Mouse (Mus musculus) cortical plate, adult 2 months (tissue): ENCODE data around the gene Actr1b.

ENCODE experiments used
- CTCF ChIP-seq: fragments of 200-500 bp; IDR thresholded peaks from 2 replicates; pipeline ENCODE4 v1.5.1; 2011; ENCODE audit warnings: mild to moderate bottlenecking, control low read depth, low read length; ENCODE audit not compliant: insufficient read depth; ENCODE audit errors: extremely low read depth
- POLR2A ChIP-seq: fragments of 200-500 bp; IDR thresholded peaks from 2 replicates; pipeline ENCODE4 v1.6.1; 2011; ENCODE audit warnings: mild to moderate bottlenecking, low read length, control low read depth; ENCODE audit not compliant: insufficient read depth; ENCODE audit errors: extremely low read depth

DNA sequence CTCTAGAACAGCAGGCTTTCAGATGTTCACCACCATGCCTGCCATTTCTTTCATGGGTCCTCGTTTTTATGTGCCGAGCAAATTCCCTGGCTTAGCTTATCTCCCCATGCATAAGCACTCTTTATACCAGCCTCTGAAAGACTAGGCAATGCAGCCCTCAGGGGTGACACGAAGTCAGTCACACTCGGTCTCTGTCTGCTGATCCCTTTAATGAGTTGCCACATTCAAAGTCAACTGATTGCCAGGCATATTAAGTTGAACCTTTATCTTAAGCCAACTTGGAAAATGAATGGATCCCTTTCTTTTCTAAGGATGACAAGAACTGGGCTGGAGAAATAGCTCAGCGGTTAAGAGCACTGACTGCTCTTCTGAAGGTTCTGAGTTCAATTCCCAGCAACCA, 25.0 kb upstream of the Actr1b start:
- no peak for TF ChIP-seq POLR2A
- no peak for TF ChIP-seq CTCF
